Mouse (Mus musculus) hindbrain, embryonic 11.5 days (tissue): ENCODE results near the gene Pax2. TPM values are rescaled to one million over a fixed set of nuclear protein-coding genes. Genes with fewer than 3 reads are reported as not detected.

ENCODE experiments used
- polyA plus RNA-seq: library from polyadenylated mRNA; unstranded; fragments of >200 nt; fragmentation: Nextera tagmentation; extraction: Ambion mirVana; gene quantifications from 2 replicates; pipeline ENCODE4 v1.2.1, GENCODE M21; 2014

Gene Pax2
- polyA plus RNA-seq, 1 experiment from 2014 or later: 11.1 TPM

Other genes with a start within 250 kb of the Pax2 start
- 0.13 and 0.22 TPM in 2 replicates for gene Sec31b, start 210.2 kb upstream of the Pax2 start, polyA plus RNA-seq
- gene Gm20538, start 203.2 kb upstream of the Pax2 start, polyA plus RNA-seq: not detected in 2 replicates
- 463 and 514 TPM in 2 replicates for gene Ndufb8, start 200.6 kb upstream of the Pax2 start, polyA plus RNA-seq
- 25.8 and 31.9 TPM in 2 replicates for gene Hif1an, start 193.2 kb upstream of the Pax2 start, polyA plus RNA-seq
- 41.4 and 44.7 TPM in 2 replicates for gene Slf2, start 175.1 kb downstream of the Pax2 start, polyA plus RNA-seq
- 7.2 and 7.9 TPM in 2 replicates for gene Sema4g, start 233.1 kb downstream of the Pax2 start, polyA plus RNA-seq
- 15.0 and 16.6 TPM in 2 replicates for gene Twnk, start 249.6 kb downstream of the Pax2 start, polyA plus RNA-seq